Mouse (Mus musculus) splenic B cell, adult 2 months (primary cell): ENCODE measurements at regions not wholly inside any gene's neighbourhood (a gene's known extent, or its start where the extent isn't known, plus 50 kb on each side); places are given as distances from the start of the nearest gene placed in this dataset.
A peak's percentile ranks its signal among the peaks of the same experiment; 100 is the strongest.

ENCODE experiments used
- DNase-seq: peaks from one replicate; pipeline ENCODE4 v3.0.0-alpha.2; 2011; ENCODE audit warnings: low read depth, low spot score
- H3K27me3 ChIP-seq: 2 replicates; pipeline ENCODE4 v1.6.1; 2012; ENCODE audit warnings: mild to moderate bottlenecking, low read length, moderate library complexity, mixed read lengths; ENCODE audit not compliant: control insufficient read depth, poor library complexity, insufficient read depth, severe bottlenecking
- H3K36me3 ChIP-seq: 2 replicates; pipeline ENCODE4 v1.6.1; 2012; ENCODE audit warnings: mild to moderate bottlenecking, low read length, moderate library complexity, mixed read lengths; ENCODE audit not compliant: control insufficient read depth, poor library complexity, insufficient read depth, severe bottlenecking

GRCm38 (mm10) chr10:68606848-68607247, 65.2 kb upstream of the Cabcoco1 start:
- Histone ChIP-seq H3K36me3 (no peaks in the 10 kb centered on the region), H3K27me3 (no peaks in the 10 kb centered on the region)
- no peak for DNase-seq

- DNase-seq: peak; percentile 27
- no peaks in the 10 kb centered on the region for H3K27me3 ChIP-seq
These were observed 70.2 kb upstream of the Cabcoco1 start for GRCm38 (mm10) chr10:68611906-68612305.

GRCm38 (mm10) chr10:68612727-68613126, 71.0 kb upstream of the Cabcoco1 start:
- Histone ChIP-seq H3K27me3 (no peaks in the 10 kb centered on the region), H3K36me3 (no peaks in the 10 kb centered on the region)
- no peak for DNase-seq

More at GRCm38 (mm10) chr10:68611906-68612305, 70.2 kb upstream of the Cabcoco1 start:
- H3K36me3 ChIP-seq: no peaks in the 10 kb centered on the region

- Histone ChIP-seq H3K27me3 (no peaks in the 10 kb centered on the region), H3K36me3 (no peaks in the 10 kb centered on the region)
- DNase-seq: no peak
These were observed 82.1 kb upstream of the Cabcoco1 start for GRCm38 (mm10) chr10:68623786-68624185.

DNA sequence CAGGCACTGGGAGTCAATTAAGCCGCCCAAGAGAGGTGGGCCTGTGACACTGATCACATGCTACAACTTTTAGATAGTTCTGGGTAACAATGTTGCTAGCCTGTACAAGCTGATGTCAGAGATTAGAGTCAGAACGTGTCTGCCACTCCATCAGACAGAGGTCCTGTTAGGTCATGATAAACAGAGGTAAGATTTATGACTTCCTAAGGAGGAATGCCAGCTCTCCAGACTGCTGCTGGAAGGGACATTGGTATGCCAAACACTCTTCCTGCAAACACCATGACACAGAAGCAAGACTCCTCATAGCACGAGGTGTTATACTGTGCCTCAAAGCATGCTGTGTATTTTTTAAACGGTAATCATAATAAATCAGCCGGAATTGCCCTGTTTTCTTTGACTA, 83.6 kb upstream of the Cabcoco1 start:
- H3K27me3 ChIP-seq: no peaks in the 10 kb centered on the region
- no peak for DNase-seq
- no peaks in the 10 kb centered on the region for H3K36me3 ChIP-seq

DNA sequence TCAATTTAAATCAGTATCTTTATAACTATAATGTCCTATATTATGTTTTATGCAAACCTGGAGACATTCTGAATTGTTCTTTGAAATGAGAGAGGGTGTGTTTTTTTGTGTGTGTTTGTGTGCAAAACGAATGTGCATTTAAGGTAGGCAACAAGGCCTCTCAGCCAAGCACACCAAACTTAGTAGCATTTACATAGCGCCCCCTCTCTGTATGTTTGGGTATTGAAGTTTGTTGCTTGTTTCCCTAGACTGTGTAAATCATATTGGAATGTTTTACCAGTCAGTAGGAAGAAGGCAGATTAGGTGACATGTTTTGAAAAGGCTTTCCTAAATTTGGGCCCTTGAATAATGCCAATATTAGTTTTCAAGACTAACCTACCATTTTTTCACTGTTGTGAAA, 84.1 kb upstream of the Cabcoco1 start:
- no peaks in the 10 kb centered on the region for H3K36me3 ChIP-seq
- peak; percentile 25 for DNase-seq
- no peaks in the 10 kb centered on the region for H3K27me3 ChIP-seq

DNA sequence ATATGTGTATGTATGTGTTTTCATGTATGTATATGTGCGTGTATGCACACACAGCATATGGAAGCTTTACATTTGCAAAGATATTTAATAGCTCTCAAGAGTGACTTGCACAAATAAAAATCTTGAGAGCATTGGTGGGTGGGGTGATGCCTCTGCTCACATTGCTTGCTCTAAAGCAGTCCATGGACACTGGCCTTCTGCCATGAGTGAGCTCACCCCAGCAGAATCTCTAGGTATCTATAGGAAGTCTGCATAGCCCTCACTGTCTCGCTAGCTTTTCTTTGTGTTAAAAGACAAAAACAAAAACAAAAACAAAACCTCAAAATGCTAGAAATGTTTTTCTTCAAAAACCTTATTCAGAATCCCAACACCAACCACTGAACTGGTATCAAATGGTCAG, 87.8 kb upstream of the Cabcoco1 start:
- Histone ChIP-seq H3K27me3 (no peaks in the 10 kb centered on the region), H3K36me3 (no peaks in the 10 kb centered on the region)
- DNase-seq: no peak

- H3K36me3 ChIP-seq: no peaks in the 10 kb centered on the region
These were observed 90.3 kb upstream of the Tmem26 start for GRCm38 (mm10) chr10:68633180-68633579.

DNA sequence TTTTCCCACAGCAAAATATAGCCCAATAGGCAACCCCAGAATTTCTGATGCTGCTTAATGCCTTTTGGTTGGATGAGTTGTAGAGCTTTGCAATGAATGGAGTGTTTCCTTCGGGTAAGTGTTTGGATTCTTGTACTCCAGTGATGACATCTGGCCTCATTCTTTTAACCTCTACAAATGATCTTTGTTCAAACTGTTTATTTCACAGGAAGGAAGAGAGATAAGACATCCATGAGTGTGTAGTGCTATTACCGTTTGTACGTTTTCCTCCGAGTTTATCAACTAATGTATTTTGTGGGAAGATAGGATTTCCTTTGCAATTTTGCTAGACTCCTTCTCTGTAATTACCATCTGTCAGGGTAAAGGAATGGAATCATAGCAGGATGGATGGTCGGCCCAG, 70.7 kb upstream of the Tmem26 start:
- DNase-seq: no peak
- Histone ChIP-seq H3K27me3 (no peaks in the 10 kb centered on the region), H3K36me3 (no peaks in the 10 kb centered on the region)

More at GRCm38 (mm10) chr10:68633180-68633579, 90.3 kb upstream of the Tmem26 start:
- no peaks in the 10 kb centered on the region for H3K27me3 ChIP-seq
- no peak for DNase-seq

DNA sequence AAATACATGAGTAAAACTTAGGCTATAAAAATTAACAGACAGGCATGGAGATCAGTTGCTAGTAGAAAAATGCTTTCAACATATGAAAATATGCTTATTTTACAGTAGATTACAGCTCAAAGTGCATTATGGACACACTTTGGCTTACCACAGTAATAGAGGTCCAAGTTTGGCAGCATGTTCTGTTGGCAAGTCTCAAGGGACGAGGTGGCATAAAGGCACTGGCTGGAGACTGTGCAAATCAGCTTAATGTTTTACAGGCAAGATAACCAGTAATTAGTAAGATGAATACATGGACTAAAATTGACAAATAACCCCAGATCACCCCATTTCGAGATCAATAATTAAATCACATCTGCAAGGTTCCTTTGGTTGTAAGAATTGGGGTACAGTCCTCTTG, 68.0 kb upstream of the Tmem26 start:
- Histone ChIP-seq H3K27me3 (no peaks in the 10 kb centered on the region), H3K36me3 (no peaks in the 10 kb centered on the region)
- no peak for DNase-seq

- H3K27me3 ChIP-seq: no peaks in the 10 kb centered on the region
- H3K36me3 ChIP-seq: no peaks in the 10 kb centered on the region
- no peak for DNase-seq
These were observed 57.4 kb upstream of the Tmem26 start for GRCm38 (mm10) chr10:68666094-68666493.

DNA sequence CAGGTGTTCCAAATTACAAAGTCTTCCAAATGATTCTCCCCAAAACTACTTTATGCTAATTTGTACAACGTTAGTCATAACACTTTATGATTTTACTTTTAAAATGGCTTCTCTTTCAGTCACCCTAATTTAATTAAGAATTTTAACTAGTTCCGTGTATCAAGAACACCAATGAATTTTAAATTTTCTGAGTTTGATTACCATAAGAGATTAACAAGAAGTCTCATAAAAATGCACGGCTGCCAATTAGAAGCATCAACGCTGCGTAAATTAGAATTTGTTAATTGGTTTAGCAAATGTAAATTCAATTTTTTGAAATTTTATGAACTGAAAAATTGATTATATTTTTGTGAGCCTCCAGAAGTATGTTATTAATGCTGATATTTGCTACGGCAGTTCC, 54.1 kb upstream of the Tmem26 start:
- H3K36me3 ChIP-seq: no peaks in the 10 kb centered on the region
- no peaks in the 10 kb centered on the region for H3K27me3 ChIP-seq
- no peak for DNase-seq

DNA sequence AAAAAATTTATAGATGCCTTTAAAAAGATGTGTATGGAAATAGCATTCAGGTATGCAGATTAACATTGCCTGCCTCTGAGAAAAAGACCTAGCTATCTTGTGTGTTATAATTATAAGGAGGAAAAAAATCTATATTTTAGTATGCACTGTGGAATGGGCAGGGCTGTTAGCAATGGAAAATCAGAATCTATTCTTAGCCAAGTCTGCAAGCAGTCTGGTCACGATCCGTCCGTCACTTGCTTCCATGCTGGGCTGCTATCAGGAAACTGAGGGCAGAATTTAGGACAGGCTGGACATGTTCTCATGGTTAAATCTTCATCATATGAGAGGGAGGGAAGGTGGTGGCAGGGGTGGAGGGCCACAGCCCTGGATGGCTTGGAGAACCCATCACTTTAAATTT, 53.5 kb upstream of the Tmem26 start:
- Histone ChIP-seq H3K27me3 (no peaks in the 10 kb centered on the region), H3K36me3 (no peaks in the 10 kb centered on the region)
- DNase-seq: no peak

GRCm38 (mm10) chr10:68672291-68672690, 51.2 kb upstream of the Tmem26 start:
- DNase-seq: no peak
- H3K27me3 ChIP-seq: no peaks in the 10 kb centered on the region
- no peaks in the 10 kb centered on the region for H3K36me3 ChIP-seq

GRCm38 (mm10) chr10:68673102-68673872, 50.2 kb upstream of the Tmem26 start:
- peak; percentile 75 for DNase-seq
- Histone ChIP-seq H3K36me3 (no peaks in the 10 kb centered on the region), H3K27me3 (no peaks in the 10 kb centered on the region)
